ENCODE assay signal across 8 mouse cellular contexts in the genomic region with DNA sequence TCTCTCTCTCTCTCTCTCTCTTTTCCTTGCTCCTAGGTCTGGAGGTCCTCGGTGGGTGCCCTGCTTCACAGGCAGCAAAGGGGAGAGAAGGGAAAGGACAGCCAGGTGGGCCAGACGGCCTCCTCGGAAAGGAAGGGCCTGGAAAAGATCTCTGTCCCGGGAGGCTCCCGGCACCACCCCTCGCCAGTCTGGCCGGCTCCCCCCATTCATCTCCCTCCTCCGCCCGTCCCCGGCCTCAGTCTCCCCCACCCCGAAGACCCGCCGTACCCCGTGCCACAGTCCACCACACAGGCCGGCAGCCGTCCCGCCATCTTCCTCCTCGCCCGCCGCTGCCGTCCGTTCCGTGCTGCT. TPM values are rescaled to one million over a fixed set of nuclear protein-coding genes. Genes with fewer than 3 reads are reported as not detected.
DNase-seq lines count a peak whose midpoint lies in the region; ATAC-seq lines count a peak whose summit lies in the region.

No protein-coding gene starts in this region.

- no peaks in the 10 kb centered on the region for H3K9me3 ChIP-seq in kidney, embryonic 14.5 days (ENCODE audit: control insufficient read depth, low read length)
- no peaks in the 10 kb centered on the region for H3K9me3 ChIP-seq in hindbrain, embryonic 11.5 days (ENCODE audit: control insufficient read depth, low read length)
- no peaks in the 10 kb centered on the region for H3K9me3 ChIP-seq in midbrain, embryonic 12.5 days

- peak overlapping the region; percentile 83 for H3K4me3 ChIP-seq in kidney, embryonic 14.5 days (ENCODE audit: low read length)
- H3K4me3 ChIP-seq in hindbrain, embryonic 11.5 days (ENCODE audit: low read depth, low read length), result peak overlapping the region; percentile 88
- H3K4me3 ChIP-seq in midbrain, embryonic 12.5 days, result peak overlapping the region; percentile 82

- WGBS in kidney, embryonic 14.5 days, result under 1% methylated on average over 14 of the region's 23 CpGs
- 2% methylated on average over 18 of the region's 23 CpGs for WGBS in hindbrain, embryonic 11.5 days
- under 1% methylated on average over 20 of the region's 23 CpGs for WGBS in midbrain, embryonic 12.5 days

- no peaks in the 10 kb centered on the region; the same call in 1 of the 2 replicates for H3K27me3 ChIP-seq in kidney, embryonic 14.5 days (ENCODE audit: control insufficient read depth, insufficient read depth, low read length)
- no peaks in the 10 kb centered on the region for H3K27me3 ChIP-seq in hindbrain, embryonic 11.5 days (ENCODE audit: control insufficient read depth, insufficient read depth, low read length)
- H3K27me3 ChIP-seq in midbrain, embryonic 12.5 days, result no peaks in the 10 kb centered on the region; the same call in 1 of the 2 replicates

- H3K4me1 ChIP-seq in kidney, embryonic 14.5 days (ENCODE audit: control insufficient read depth, insufficient read depth, low read length), result peaks cover 11% of the 10 kb centered on the region
- no peaks in the 10 kb centered on the region for H3K4me1 ChIP-seq in hindbrain, embryonic 11.5 days (replicated peaks; ENCODE audit: control insufficient read depth, insufficient read depth, low read length)
- peaks cover 18% of the 10 kb centered on the region for H3K4me1 ChIP-seq in midbrain, embryonic 12.5 days

- H3K4me2 ChIP-seq in kidney, embryonic 14.5 days (replicated peaks; ENCODE audit: low read depth, low read length), result peak overlapping the region; percentile 39
- H3K4me2 ChIP-seq in hindbrain, embryonic 11.5 days (replicated peaks; ENCODE audit: low read depth, low read length), result peak overlapping the region; percentile 40
- H3K4me2 ChIP-seq in midbrain, embryonic 12.5 days (replicated peaks), result peak overlapping the region; percentile 62

- DNase-seq in kidney, adult 18-20 months, result no peak
- peak; percentile 31 for DNase-seq in c-Kit-negative CD71-positive TER-119-positive erythroid progenitor cells, embryonic 14.5 days (ENCODE audit: low read depth, low spot score)
- DNase-seq in hindbrain, embryonic 11.5 days (ENCODE audit: low spot score), result no peak
- DNase-seq in urinary bladder, postnatal 36 days (ENCODE audit: low spot score in 2 of 2), result no peak
- DNase-seq in cerebellum, adult 9-10 months, result no peak
- DNase-seq in right cerebral cortex, adult 18-20 months, result no peak

- peak overlapping the region; percentile 82 for H3K9ac ChIP-seq in kidney, embryonic 14.5 days (ENCODE audit: low read depth, low read length)
- H3K9ac ChIP-seq in hindbrain, embryonic 11.5 days (ENCODE audit: low read depth, low read length), result peak overlapping the region; percentile 88
- peak overlapping the region; percentile 86 for H3K9ac ChIP-seq in midbrain, embryonic 12.5 days (replicated peaks)

- no peaks in the 10 kb centered on the region for H3K36me3 ChIP-seq in kidney, embryonic 14.5 days (ENCODE audit: control insufficient read depth, insufficient read depth, low read length)
- no peaks in the 10 kb centered on the region for H3K36me3 ChIP-seq in hindbrain, embryonic 11.5 days (ENCODE audit: control insufficient read depth, insufficient read depth, low read length)
- no peaks in the 10 kb centered on the region for H3K36me3 ChIP-seq in midbrain, embryonic 12.5 days

- peak overlapping the region; percentile 97 for H3K27ac ChIP-seq in kidney, embryonic 14.5 days (ENCODE audit: low read depth, low read length)
- peak overlapping the region; percentile 96 for H3K27ac ChIP-seq in hindbrain, embryonic 11.5 days (ENCODE audit: low read depth, low read length)
- H3K27ac ChIP-seq in midbrain, embryonic 12.5 days (replicated peaks), result peak overlapping the region; percentile 99

- ATAC-seq in kidney, embryonic 14.5 days (ENCODE audit: low FRiP score, low TSS enrichment), result no peak
- ATAC-seq in hindbrain, embryonic 11.5 days (ENCODE audit: low FRiP score), result no peak
- ATAC-seq in midbrain, embryonic 12.5 days (ENCODE audit: low FRiP score, low read depth), result no peak

RNA-seq across cellular contexts. Expression of a gene that starts 0.5 kb away (rescaled TPM):
- 183 and 275 TPM in 2 replicates for polyA plus RNA-seq in kidney, embryonic 14.5 days (2014; fragmentation: Nextera tagmentation; extraction: Ambion mirVana)
- 266 and 291 TPM in 2 replicates for polyA plus RNA-seq in hindbrain, embryonic 11.5 days (2014; fragmentation: Nextera tagmentation; extraction: Ambion mirVana)
- 247 and 248 TPM in 2 replicates for polyA plus RNA-seq in midbrain, embryonic 12.5 days (2016; fragmentation: Nextera tagmentation; extraction: Ambion mirVana)
